Comparison of ENCODE assay signal across 9 mouse cellular contexts in the genomic region with DNA sequence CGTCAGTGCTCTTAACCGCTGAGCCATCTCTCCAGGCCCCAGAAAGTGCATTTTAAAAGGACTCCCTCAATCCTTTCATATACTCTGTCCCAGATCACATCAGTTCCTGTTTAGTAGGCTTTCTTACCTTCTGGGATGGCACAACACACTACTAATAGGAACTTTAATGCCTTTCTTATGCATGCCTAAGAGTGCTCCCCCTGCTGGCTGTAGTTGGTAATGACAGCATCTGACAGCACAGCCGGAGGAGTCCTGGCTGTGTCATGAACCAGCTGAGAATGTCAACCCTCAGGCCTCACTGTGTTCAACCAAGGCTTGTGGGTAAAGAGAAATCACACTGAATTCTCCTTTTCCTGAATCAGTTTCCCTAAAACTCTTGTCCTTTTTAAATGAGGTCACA. TPM values are rescaled to one million over a fixed set of nuclear protein-coding genes. Genes with fewer than 3 reads are reported as not detected.
DNase-seq lines count a peak whose midpoint lies in the region; ATAC-seq and TF ChIP-seq lines count a peak whose summit lies in the region.
"Had no signal": no experiment of that assay in that cellular context is flagged by ENCODE, and none has a peak within 500 bp of the region (broad histone marks: within the 10 kb centered on the region; RNA-seq: fewer than 3 reads in every experiment).

No protein-coding gene starts in this region.

- H3K4me1 ChIP-seq in neural tube, embryonic 15.5 days: no peaks in the 10 kb centered on the region
- no peaks in the 10 kb centered on the region for H3K4me1 ChIP-seq in liver, postnatal 0 days (ENCODE audit: insufficient read depth)
- H3K4me1 ChIP-seq in forebrain, embryonic 13.5 days: no peaks in the 10 kb centered on the region

- H3K27me3 ChIP-seq in neural tube, embryonic 15.5 days (replicated peaks): no peaks in the 10 kb centered on the region
- no peaks in the 10 kb centered on the region for H3K27me3 ChIP-seq in liver, postnatal 0 days (ENCODE audit: insufficient read depth, low read length)
- no peaks in the 10 kb centered on the region for H3K27me3 ChIP-seq in forebrain, embryonic 13.5 days

- WGBS in neural tube, embryonic 15.5 days: 84% methylated on average over 3 of the region's 3 CpGs
- 70% methylated on average over 3 of the region's 3 CpGs for WGBS in liver, postnatal 0 days (ENCODE audit: insufficient replicate concordance)
- WGBS in forebrain, embryonic 13.5 days: 77% methylated on average over 3 of the region's 3 CpGs

- no peaks in the 10 kb centered on the region for H3K36me3 ChIP-seq in neural tube, embryonic 15.5 days
- no peaks in the 10 kb centered on the region for H3K36me3 ChIP-seq in liver, postnatal 0 days (replicated peaks; ENCODE audit: insufficient read depth, low read length)
- no peaks in the 10 kb centered on the region for H3K36me3 ChIP-seq in forebrain, embryonic 13.5 days (ENCODE audit: poor library complexity, severe bottlenecking)

- H3K27ac ChIP-seq in neural tube, embryonic 15.5 days (replicated peaks): no peak overlapping the region
- H3K27ac ChIP-seq in liver, postnatal 0 days (ENCODE audit: low read depth): no peak overlapping the region
- H3K27ac ChIP-seq in forebrain, embryonic 13.5 days: no peak overlapping the region

- no peak overlapping the region for H3K4me3 ChIP-seq in neural tube, embryonic 15.5 days (replicated peaks)
- H3K4me3 ChIP-seq in liver, postnatal 0 days (ENCODE audit: low read depth, low read length): no peak overlapping the region
- no peak overlapping the region for H3K4me3 ChIP-seq in forebrain, embryonic 13.5 days
- H3K4me3 ChIP-seq: myocyte had no signal

- TF ChIP-seq EP300 in liver, postnatal 0 days (IDR thresholded peaks at IDR 0.05; ENCODE audit: low read depth): no peak

- H3K4me2 ChIP-seq in neural tube, embryonic 15.5 days: no peak overlapping the region
- H3K4me2 ChIP-seq in liver, postnatal 0 days (ENCODE audit: low read depth, low read length): no peak overlapping the region
- H3K4me2 ChIP-seq in forebrain, embryonic 13.5 days: no peak overlapping the region

- no peak for ATAC-seq in neural tube, embryonic 15.5 days (ENCODE audit: low FRiP score)
- peak; percentile 76 for ATAC-seq in activated CD4-positive, CD25-positive, alpha-beta regulatory T cell, adult 4 months
- peak; percentile 97 for ATAC-seq in common myeloid progenitor, adult 5-6 weeks (replicated peaks; ENCODE audit: low read depth, poor library complexity, severe bottlenecking)
- ATAC-seq in inflammation-experienced regulatory T-cells, adult 6 months: peak; percentile 74
- ATAC-seq in liver, postnatal 0 days: no peak
- ATAC-seq in forebrain, embryonic 13.5 days: no peak; the same call in 1 of the 2 replicates

- TF ChIP-seq CTCF in liver, postnatal 0 days (IDR thresholded peaks at IDR 0.05; ENCODE audit: low read depth): peak; percentile 95

- no peak overlapping the region for H3K9ac ChIP-seq in neural tube, embryonic 15.5 days (replicated peaks)
- H3K9ac ChIP-seq in liver, postnatal 0 days (replicated peaks): no peak overlapping the region
- no peak overlapping the region for H3K9ac ChIP-seq in forebrain, embryonic 13.5 days

- DNase-seq in neural tube, embryonic 10.5 days (ENCODE audit: extremely low spot score, low spot score): peak; percentile 57
- peak; percentile 71 for DNase-seq in liver, postnatal 0 days
- DNase-seq in right cerebral cortex, postnatal 25 days: peak; percentile 23

- H3K9me3 ChIP-seq in neural tube, embryonic 15.5 days (replicated peaks): no peaks in the 10 kb centered on the region
- H3K9me3 ChIP-seq in liver, postnatal 0 days (ENCODE audit: low read length): no peaks in the 10 kb centered on the region; the same call in 1 of the 2 replicates
- no peaks in the 10 kb centered on the region for H3K9me3 ChIP-seq in forebrain, embryonic 13.5 days (replicated peaks)

RNA-seq across cellular contexts. Expression of gene Tbc1d30, which starts 16.5 kb away (rescaled TPM):
- 16.2 and 18.2 TPM in 2 replicates for polyA plus RNA-seq in neural tube, embryonic 15.5 days (2015; fragmentation: Nextera tagmentation; extraction: Ambion mirVana)
- polyA plus RNA-seq in activated CD4-positive, CD25-positive, alpha-beta regulatory T cell, adult 4 months (2017; shearing (Covaris generic)): 1 to 10 TPM; 5.0 to 5.7 TPM
- total RNA-seq in common myeloid progenitor, adult 5-6 weeks (2017): 1.0 and 2.5 TPM in 2 replicates
- 1 to 10 TPM; 3.3 to 7.0 (median 3.5) TPM for polyA plus RNA-seq in inflammation-experienced regulatory T-cells, adult 6 months (2017; shearing (Covaris generic))
- 0.75 and 1.4 TPM in 2 replicates for polyA plus RNA-seq in liver, postnatal 0 days (2015; fragmentation: Nextera tagmentation; extraction: Ambion mirVana)
- 5.0 and 6.2 TPM in 2 replicates for polyA plus RNA-seq in forebrain, embryonic 13.5 days (2015; fragmentation: Nextera tagmentation; extraction: Ambion mirVana)
- polyA plus RNA-seq: myocyte had no signal

RNA-seq across cellular contexts. Expression of gene Gns, which starts 30.3 kb away (rescaled TPM):
- 39.8 and 41.5 TPM in 2 replicates for polyA plus RNA-seq in neural tube, embryonic 15.5 days (2015; fragmentation: Nextera tagmentation; extraction: Ambion mirVana)
- 1 to 10 TPM; 7.2 to 9.1 TPM for polyA plus RNA-seq in activated CD4-positive, CD25-positive, alpha-beta regulatory T cell, adult 4 months (2017; shearing (Covaris generic))
- 12.2 and 20.3 TPM in 2 replicates for total RNA-seq in common myeloid progenitor, adult 5-6 weeks (2017)
- polyA plus RNA-seq in inflammation-experienced regulatory T-cells, adult 6 months (2017; shearing (Covaris generic)): 10 to 100 TPM in 2 of 3 experiments, 1 to 10 TPM in 1; 4.2 to 12.1 (median 11.6) TPM
- polyA plus RNA-seq in liver, postnatal 0 days (2015; fragmentation: Nextera tagmentation; extraction: Ambion mirVana): 27.7 and 28.9 TPM in 2 replicates
- polyA plus RNA-seq in forebrain, embryonic 13.5 days (2015; fragmentation: Nextera tagmentation; extraction: Ambion mirVana): 25.0 and 30.5 TPM in 2 replicates

Comparison
In these comparisons a context has a peak if more than half of its experiments do, and no peak if none do; other contexts are left out.
1. ATAC-seq: peak in activated CD4-positive, CD25-positive, alpha-beta regulatory T cell, adult 4 months (single experiment), common myeloid progenitor, adult 5-6 weeks (single experiment) and inflammation-experienced regulatory T-cells, adult 6 months (single experiment); none in neural tube, embryonic 15.5 days (single experiment), liver, postnatal 0 days (single experiment) and forebrain, embryonic 13.5 days (single experiment).
2. Peak in every context shown above with its lines, with median percentiles within 50 percentile points of each other: DNase-seq.